Mouse (Mus musculus): Measurements from ENCODE around the gene Srd5a3.

Srd5a3 gene

DNA sequence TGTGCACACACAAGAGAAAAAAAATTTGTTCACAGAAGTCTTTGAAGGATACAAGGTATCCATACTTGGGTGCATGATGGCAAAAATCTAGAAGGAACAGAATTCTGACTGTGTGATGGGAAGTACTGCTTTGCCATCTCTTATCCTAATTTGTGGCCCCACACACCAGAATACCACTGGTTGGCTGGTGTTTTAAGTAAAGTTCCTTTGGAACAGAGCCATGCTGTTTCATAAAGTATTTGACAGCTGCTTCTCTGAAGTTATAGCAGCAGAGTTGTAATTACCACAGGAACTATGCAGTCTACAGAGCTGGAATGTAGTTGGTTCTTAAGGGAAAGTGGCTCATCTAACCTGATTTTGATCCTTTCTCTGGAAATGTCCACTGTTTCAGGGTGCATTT, 53.0 kb downstream of the Srd5a3 start:
- no peak for DNase-seq (ENCODE audit: low spot score)

DNA sequence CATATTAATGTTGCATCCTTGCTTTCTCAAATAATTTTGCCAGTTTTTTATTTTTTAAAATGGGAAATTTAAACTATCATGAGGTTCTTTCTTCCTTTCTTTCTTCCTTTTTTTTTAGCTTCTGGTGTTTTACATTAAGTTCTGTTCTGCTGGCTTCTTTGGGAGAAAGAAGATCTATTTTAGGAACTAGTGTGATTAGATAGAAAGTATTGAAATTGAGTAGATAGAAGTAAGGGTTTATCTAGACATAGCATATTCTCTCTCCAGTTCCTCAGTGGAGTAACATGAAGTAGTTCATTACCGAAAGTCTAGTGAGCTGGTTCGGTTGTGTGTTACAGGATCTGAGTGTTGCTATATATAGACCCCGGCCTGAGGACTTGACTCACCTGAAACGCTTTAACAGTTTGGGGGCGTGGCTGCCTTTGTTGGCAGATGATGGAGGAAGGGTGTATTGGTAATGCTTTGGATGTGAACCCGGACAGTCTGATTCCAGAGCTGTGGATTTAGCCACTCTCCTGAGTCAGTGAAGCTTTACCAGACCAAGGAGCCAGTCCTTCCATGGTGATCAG, 54.4 kb downstream of the Srd5a3 start:
- no peak for DNase-seq (ENCODE audit: low spot score)

DNA sequence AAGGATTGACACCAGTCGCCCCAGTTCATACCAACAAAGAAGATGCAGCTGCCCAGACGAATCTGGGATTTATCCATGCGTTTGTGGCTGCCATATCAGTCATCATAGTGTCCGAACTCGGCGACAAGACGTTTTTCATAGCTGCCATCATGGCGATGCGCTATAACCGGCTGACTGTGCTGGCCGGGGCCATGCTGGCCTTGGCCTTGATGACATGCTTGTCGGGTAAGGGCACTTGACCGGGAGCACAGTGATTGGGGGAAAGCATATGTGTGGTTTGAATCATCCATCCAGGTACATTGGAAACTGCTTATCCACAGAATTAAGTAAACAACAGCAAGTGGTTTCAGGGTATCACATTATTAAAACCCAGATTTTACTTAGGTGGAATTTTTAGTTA, 59.3 kb downstream of the Srd5a3 start:
- no peak for DNase-seq (ENCODE audit: low spot score)

DNA sequence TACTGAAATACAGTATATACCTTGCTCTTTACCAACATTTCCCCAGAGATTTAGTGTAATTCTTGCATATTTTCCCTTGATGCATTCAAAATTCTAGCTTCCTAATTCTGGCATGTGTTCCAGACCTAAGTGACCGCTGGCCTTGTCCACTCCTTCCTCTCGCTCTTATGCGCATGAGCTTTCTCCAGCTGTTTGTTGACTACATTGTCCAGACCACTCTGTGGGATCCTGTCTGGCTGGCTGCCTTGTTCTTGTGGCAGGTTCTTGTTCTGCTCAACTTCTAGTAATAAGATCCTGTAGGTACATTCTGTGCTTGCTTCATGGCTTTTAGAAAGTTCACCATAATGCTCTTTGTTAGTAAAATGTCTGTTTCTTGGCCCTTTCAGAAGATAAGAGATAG, 63.1 kb downstream of the Srd5a3 start:
- no peak for DNase-seq (ENCODE audit: low spot score)
